Mouse (Mus musculus): ENCODE measurements around the gene Strip1.

- TF ChIP-seq POLR2A (IDR thresholded peaks at IDR 0.05; ENCODE audit: borderline replicate concordance, control insufficient read depth, low read depth, low read length) (no peak), CTCF (IDR thresholded peaks at IDR 0.05; ENCODE audit: control insufficient read depth, insufficient read depth, low read length) (no peak)
Observed at GRCm38 (mm10) chr3:107680790-107681576, 49.5 kb upstream of the Strip1 start.

All from bone marrow, adult 2 months (tissue).